Mouse (Mus musculus) cortical plate, adult 2 months (tissue): ENCODE measurements at regions not wholly inside any gene's neighbourhood (a gene's known extent, or its start where the extent isn't known, plus 50 kb on each side); places are given as distances from the start of the nearest gene placed in this dataset.

Experiments used
- H3K27ac ChIP-seq: fragments of 200-500 bp; 2 replicates; pipeline ENCODE4 v1.5.1; 2012; ENCODE audit warnings: low read length, control low read depth, inconsistent platforms; ENCODE audit not compliant: insufficient read depth
- H3K4me1 ChIP-seq: fragments of 200-500 bp; 2 replicates; pipeline ENCODE4 v1.6.1; 2011; ENCODE audit warnings: low read length; ENCODE audit not compliant: control insufficient read depth, insufficient read depth
- H3K4me3 ChIP-seq: fragments of 200-500 bp; 2 replicates; pipeline ENCODE4 v1.5.1; 2011; ENCODE audit warnings: mild to moderate bottlenecking, low read length, control low read depth; ENCODE audit not compliant: insufficient read depth
- CTCF ChIP-seq: fragments of 200-500 bp; IDR thresholded peaks from 2 replicates; pipeline ENCODE4 v1.5.1; 2011; ENCODE audit warnings: mild to moderate bottlenecking, control low read depth, low read length; ENCODE audit not compliant: insufficient read depth; ENCODE audit errors: extremely low read depth
- POLR2A ChIP-seq: fragments of 200-500 bp; IDR thresholded peaks from 2 replicates; pipeline ENCODE4 v1.6.1; 2011; ENCODE audit warnings: mild to moderate bottlenecking, low read length, control low read depth; ENCODE audit not compliant: insufficient read depth; ENCODE audit errors: extremely low read depth

DNA sequence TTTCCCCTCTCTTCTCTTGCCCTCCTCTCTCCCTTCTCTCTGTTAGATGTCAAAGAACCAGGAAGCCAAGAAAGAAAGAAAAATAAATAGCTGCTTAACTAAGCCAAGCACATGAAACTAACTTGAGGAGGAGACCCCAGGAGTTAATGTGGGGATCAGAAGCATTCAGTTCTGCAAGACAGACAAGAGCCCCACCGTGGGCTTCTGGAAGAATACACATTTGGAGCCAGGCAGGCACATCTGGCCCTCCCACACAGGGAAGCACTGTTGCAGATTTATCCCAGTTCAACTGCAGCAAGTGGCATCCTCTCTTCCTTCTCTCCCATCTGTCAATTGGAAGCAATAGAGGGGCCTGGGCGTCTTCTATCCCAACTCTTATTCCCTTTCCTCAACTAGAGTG is 63.5 kb upstream of the Gm10295 start:
- Histone ChIP-seq H3K4me3 (no peak overlapping the region), H3K4me1 (no peaks in the 10 kb centered on the region), H3K27ac (no peak overlapping the region)
- TF ChIP-seq CTCF (no peak), POLR2A (no peak)

DNA sequence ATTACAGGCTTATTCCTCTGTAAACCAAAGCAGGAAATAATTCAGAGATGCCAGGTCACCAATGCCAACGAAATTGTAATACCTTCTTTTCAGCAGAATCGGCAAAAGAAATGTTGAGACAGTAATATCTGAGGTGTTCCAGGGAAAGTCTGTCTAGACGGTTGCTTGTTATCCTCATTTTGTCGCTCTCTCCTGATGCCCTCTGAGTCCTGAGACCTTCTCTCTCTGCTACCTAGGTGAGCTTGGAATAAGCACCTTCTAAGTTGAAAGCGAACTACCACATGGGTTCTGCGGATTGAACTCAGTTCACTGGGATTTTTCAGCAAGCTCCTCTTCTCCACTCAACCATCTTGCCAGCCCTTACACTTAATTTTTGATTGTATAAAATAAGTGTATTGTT is 61.8 kb upstream of the Gm10295 start:
- H3K27ac ChIP-seq = no peak overlapping the region
- TF ChIP-seq POLR2A = no peak
- H3K4me1 ChIP-seq = no peaks in the 10 kb centered on the region
- H3K4me3 ChIP-seq = no peak overlapping the region

DNA sequence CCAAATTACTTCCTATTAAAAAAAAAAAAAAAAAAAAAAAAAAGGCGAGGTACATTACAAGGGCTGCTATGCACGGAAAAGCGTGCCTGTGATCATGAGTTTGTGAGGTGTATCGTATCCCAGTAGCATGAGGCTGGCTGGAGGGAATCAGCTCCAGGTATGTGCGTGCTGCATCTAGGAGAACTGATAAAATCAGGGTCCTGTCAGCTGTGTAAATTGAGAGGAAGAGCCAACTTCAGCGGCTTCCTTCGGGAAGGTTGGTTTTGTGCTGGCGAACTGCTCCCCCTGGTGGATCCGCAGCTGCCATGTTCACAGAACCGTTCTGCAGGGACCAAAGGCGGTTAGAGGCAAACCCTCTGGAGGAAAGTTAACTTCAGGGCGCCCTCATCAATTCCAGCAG is 60.8 kb upstream of the Gm10295 start:
- Histone ChIP-seq H3K4me1 (no peaks in the 10 kb centered on the region), H3K27ac (no peak overlapping the region), H3K4me3 (peak overlapping the region; percentile 18)
- TF ChIP-seq CTCF (peak; percentile 71), POLR2A (no peak)

DNA sequence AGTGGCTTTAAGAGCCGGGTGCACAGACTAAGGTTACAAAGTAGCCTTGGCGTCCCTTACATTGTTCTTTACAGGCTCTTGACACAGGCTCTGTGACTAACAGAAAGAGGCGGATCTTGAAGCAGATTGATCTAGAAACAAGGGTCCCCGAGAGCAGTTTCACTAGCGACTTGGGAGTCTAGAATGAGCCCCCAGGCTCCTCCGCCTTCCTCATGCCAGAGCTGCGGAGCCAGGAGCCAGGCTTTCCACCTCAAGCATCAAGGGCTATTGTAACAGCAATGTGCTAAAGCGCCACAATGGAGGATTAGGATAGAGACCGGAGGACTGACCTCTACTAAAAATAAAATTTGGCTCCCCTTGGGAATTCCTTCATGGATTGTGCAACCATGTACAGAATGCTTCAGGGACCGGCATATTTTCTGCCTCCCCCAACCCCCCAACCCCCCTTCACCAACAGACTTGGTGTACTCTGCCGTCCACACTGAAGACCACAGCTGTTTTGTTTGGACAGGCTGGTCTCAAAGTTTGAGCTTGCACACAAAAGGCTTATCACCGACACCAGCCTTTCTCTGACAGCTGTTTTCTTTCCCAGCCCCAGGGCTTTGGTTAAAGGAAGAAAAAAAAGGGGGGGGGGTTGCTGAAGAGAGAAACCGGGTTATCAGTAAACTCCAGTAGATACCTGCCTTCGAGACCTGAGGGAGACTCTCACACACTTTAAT is 60.2 kb upstream of the Gm10295 start:
- Histone ChIP-seq H3K27ac (no peak overlapping the region), H3K4me3 (peak overlapping the region; percentile 18; the same call in 1 of the 2 replicates), H3K4me1 (no peaks in the 10 kb centered on the region)
- TF ChIP-seq POLR2A = no peak
- TF ChIP-seq CTCF = no peak

DNA sequence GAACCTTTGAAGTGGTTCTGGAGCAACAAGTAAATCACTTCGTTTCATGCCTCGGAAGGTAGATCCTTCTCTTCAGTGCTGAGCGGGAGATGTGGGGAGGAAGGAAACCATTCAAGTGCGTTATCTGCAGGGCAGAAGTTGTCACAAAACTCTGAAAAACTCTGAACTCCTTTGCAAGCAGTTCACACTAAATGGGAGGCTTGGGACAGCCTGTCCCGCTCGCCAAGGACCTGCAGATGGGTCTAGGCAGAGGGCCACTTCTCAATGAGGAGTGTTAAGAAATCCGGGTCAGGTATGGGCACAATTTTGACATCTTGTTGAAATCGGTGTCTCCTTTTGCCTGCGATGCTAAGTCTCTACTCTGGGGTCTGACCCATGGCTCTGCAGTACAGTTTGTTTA is 58.6 kb upstream of the Gm10295 start:
- TF ChIP-seq POLR2A = no peak
- no peak for TF ChIP-seq CTCF
- Histone ChIP-seq H3K4me1 (no peaks in the 10 kb centered on the region), H3K27ac (no peak overlapping the region), H3K4me3 (no peak overlapping the region)

DNA sequence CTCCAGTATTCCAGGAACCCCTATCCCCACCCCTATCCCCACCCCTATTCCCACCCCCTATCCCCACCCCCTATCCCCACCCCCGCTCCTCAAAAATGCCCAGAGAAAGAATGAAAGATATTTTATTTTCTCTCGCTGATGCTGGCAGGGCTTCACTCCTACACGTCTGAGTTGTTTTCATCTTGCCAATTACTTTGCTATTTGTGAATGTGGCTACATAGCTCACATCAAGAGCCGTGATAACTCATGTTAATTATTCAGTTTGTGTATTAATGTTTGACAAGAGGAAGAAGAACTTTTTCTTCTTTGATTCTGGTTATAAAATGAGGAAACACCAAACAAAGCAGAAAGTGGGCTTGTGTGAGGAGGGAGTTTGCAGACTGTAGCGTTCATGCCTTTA is 57.8 kb upstream of the Gm10295 start:
- Histone ChIP-seq H3K4me1 (no peaks in the 10 kb centered on the region), H3K27ac (no peak overlapping the region), H3K4me3 (no peak overlapping the region)
- TF ChIP-seq CTCF (no peak), POLR2A (no peak)

DNA sequence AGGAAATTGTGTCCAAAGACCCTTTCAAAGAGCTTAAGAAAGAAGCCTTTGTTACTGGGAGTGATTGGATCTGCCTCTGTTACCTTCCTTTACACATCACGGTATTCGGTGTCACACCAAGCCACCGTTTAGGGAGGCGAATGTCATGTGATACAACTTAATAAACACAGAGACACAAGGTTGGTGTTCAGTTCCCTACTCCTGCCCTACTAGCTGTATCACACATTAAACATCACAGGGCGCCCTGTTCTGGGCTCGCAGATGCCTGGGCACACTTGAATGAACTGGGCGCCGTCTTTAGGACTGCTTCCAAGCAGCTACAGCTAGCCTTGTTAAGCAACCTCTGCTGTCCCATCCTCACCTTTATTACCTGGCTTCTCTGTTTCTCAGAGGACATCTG is 55.0 kb upstream of the Gm10295 start:
- Histone ChIP-seq H3K4me3 (no peak overlapping the region), H3K4me1 (no peaks in the 10 kb centered on the region), H3K27ac (no peak overlapping the region)
- no peak for TF ChIP-seq POLR2A
- no peak for TF ChIP-seq CTCF
